Mouse (Mus musculus): Measurements from ENCODE around the gene Uchl3. TPM values are rescaled to one million over a fixed set of nuclear protein-coding genes. Genes with fewer than 3 reads are reported as not detected.

The Uchl3 gene
- 64.2 and 82.2 TPM in 2 replicates for total RNA-seq (2012; rRNA removed)

GRCm38 (mm10) chr14:101653581-101654525, at the start of gene Uchl3:
TSS of gene Uchl3 (plus strand) at chr14:101653967.
- H3K4me3 ChIP-seq (ENCODE audit: insufficient read depth in 1 of 2, low read depth in 1 of 2, low read length in 2 of 2, poor library complexity in 1 of 2, severe bottlenecking in 1 of 2) = peak within 1 kb of the TSS; percentile 38 to 90
- TF ChIP-seq MAFK (IDR thresholded peaks at IDR 0.05; ENCODE audit: insufficient read depth, low read depth, low read length) (no peak), HCFC1 (IDR thresholded peaks at IDR 0.05; ENCODE audit: borderline replicate concordance, insufficient read depth, low read length) (0 out of 2 replicates have a peak, but pooled peaks have one; percentile 19)
- H3K27ac ChIP-seq (ENCODE audit: insufficient read depth, low read depth, low read length, poor library complexity, severe bottlenecking) = peak within 1 kb of the TSS; percentile 23; the same call in 1 of the 2 replicates
- H3K9me3 ChIP-seq (ENCODE audit: control insufficient read depth, insufficient read depth, low read depth, low read length) = no peaks in the 10 kb centered on the region
- H3K4me1 ChIP-seq (ENCODE audit: control insufficient read depth in 2 of 2, insufficient read depth in 2 of 2, low read length in 2 of 2, poor library complexity in 1 of 2) = no peaks in the 10 kb centered on the region; a peak in 1 of 4 replicates
- no peaks in the 10 kb centered on the region for H3K36me3 ChIP-seq (ENCODE audit: control insufficient read depth, insufficient read depth, low read length, poor library complexity, severe bottlenecking)
- H3K9ac ChIP-seq (ENCODE audit: insufficient read depth, low read depth, low read length, poor library complexity, severe bottlenecking) = peak within 1 kb of the TSS; percentile 87
- in situ Hi-C loops (cut with MboI; ENCODE audit: low sequenced_read_pairs in 2 of 2, unreplicated experiment in 2 of 2) = no loop called here
- DNase-seq (ENCODE audit: low read depth, low spot score) = peak; percentile 95

DNA sequence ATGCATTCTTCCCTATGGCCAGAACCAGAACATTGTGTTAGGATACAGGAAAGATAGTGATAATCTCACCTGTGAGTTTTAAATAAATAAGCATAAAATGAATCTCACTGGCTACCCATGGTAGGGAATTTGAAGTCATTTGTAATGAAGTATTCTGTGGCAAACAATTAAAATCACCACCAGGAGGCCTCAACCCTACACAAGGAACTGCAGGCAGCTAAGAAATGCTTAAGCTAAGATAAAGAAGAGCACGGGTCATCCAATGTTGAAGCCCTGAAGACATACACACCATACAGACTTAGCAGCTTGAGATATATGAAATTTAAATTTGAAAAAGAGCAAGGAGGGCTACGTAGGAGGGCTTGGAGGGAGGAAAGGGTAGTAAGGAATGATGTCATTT, 47.9 kb upstream of the Uchl3 start:
- TF ChIP-seq ZC3H11A (IDR thresholded peaks at IDR 0.05; ENCODE audit: borderline replicate concordance, low read depth, low read length) = no peak
- no peak for TF ChIP-seq CHD2 (IDR thresholded peaks at IDR 0.05; ENCODE audit: low read depth, low read length)
- TF ChIP-seq ZNF384 (IDR thresholded peaks at IDR 0.05; ENCODE audit: low read depth, low read length) = no peak
- no peak for TF ChIP-seq HCFC1 (IDR thresholded peaks at IDR 0.05; ENCODE audit: borderline replicate concordance, insufficient read depth, low read length)
- TF ChIP-seq MAFK (IDR thresholded peaks at IDR 0.05; ENCODE audit: insufficient read depth, low read depth, low read length) = no peak
- no peak overlapping the region for H3K9ac ChIP-seq (ENCODE audit: insufficient read depth, low read depth, low read length, poor library complexity, severe bottlenecking)
- no peaks in the 10 kb centered on the region for H3K36me3 ChIP-seq (ENCODE audit: control insufficient read depth, insufficient read depth, low read length, poor library complexity, severe bottlenecking)
- no peak for DNase-seq (ENCODE audit: low read depth, low spot score)
- H3K27ac ChIP-seq (ENCODE audit: insufficient read depth, low read depth, low read length, poor library complexity, severe bottlenecking) = no peak overlapping the region
- no peaks in the 10 kb centered on the region for H3K9me3 ChIP-seq (ENCODE audit: control insufficient read depth, insufficient read depth, low read depth, low read length)
- H3K4me1 ChIP-seq (ENCODE audit: control insufficient read depth in 2 of 2, insufficient read depth in 2 of 2, low read length in 2 of 2, poor library complexity in 1 of 2) = no peaks in the 10 kb centered on the region
- H3K4me3 ChIP-seq (ENCODE audit: insufficient read depth in 1 of 2, low read depth in 1 of 2, low read length in 2 of 2, poor library complexity in 1 of 2, severe bottlenecking in 1 of 2) = no peak overlapping the region
- in situ Hi-C loops (cut with MboI; ENCODE audit: low sequenced_read_pairs in 2 of 2, unreplicated experiment in 2 of 2) = no loop called here

- no peak overlapping the region for H3K27ac ChIP-seq (ENCODE audit: insufficient read depth, low read depth, low read length, poor library complexity, severe bottlenecking)
- H3K36me3 ChIP-seq (ENCODE audit: control insufficient read depth, insufficient read depth, low read length, poor library complexity, severe bottlenecking) = no peaks in the 10 kb centered on the region
- H3K9me3 ChIP-seq (ENCODE audit: control insufficient read depth, insufficient read depth, low read depth, low read length) = no peaks in the 10 kb centered on the region
- no peak for TF ChIP-seq HCFC1 (IDR thresholded peaks at IDR 0.05; ENCODE audit: borderline replicate concordance, insufficient read depth, low read length)
- no peak for TF ChIP-seq MAFK (IDR thresholded peaks at IDR 0.05; ENCODE audit: insufficient read depth, low read depth, low read length)
- TF ChIP-seq CHD2 (IDR thresholded peaks at IDR 0.05; ENCODE audit: low read depth, low read length) = no peak
- H3K4me3 ChIP-seq (ENCODE audit: insufficient read depth in 1 of 2, low read depth in 1 of 2, low read length in 2 of 2, poor library complexity in 1 of 2, severe bottlenecking in 1 of 2) = peak overlapping the region; percentile 60 to 68
- no peaks in the 10 kb centered on the region for H3K4me1 ChIP-seq (ENCODE audit: control insufficient read depth in 2 of 2, insufficient read depth in 2 of 2, low read length in 2 of 2, poor library complexity in 1 of 2)
- DNase-seq (ENCODE audit: low read depth, low spot score) = peak; percentile 26
- in situ Hi-C loops (cut with MboI; ENCODE audit: low sequenced_read_pairs in 2 of 2, unreplicated experiment in 2 of 2) = no loop called here
- H3K9ac ChIP-seq (ENCODE audit: insufficient read depth, low read depth, low read length, poor library complexity, severe bottlenecking) = peak overlapping the region; percentile 51
These were observed 45.9 kb upstream of the Uchl3 start for GRCm38 (mm10) chr14:101607631-101608518.

DNA sequence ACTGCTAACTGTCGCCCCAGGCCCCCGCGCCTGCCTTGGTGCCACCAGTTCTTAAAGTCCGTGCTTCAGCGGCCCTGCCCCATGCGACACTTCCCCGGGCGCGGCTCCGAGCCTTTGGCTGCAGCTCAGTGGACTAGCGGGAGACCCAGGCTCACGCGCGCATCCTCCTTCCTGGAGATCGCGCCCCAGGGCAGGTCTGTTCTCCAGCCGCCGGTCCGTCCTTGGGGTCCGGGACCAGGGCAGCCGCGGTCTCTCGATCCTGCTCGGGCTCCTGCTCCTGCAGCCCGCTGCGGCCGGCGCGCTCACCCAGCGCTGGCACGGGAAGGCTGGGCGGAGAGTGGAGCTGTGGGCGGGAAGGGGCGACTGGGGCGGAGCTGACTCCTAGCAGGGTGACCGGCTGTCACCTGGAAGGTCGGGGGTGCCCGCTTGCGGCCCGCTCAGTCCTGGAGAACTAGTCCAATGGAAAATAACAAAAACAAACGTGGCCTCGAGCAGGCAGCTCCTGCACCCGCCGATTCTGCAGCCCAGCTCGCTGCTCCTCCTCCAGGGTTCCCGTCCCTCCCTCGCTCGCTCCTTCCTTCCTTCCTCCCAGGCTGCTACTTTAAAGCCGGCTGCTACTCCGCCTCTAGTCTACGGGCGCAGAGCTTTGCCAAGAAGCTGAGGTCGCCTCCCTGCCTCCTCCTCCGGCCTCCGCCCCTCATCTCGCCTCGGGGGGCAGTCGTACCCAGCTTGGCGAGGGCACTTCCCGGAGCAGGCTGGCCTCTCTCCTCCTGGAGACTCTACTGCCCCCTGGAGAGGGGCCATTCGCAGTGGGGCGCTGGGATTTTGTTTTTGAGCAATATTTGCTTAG, 45.0 kb upstream of the Uchl3 start, which contains the start of gene Tbc1d4:
Gene Tbc1d4, minus strand, starts transcription at position 673 of the 850 bp plus-strand sequence.
- TF ChIP-seq CHD2 (IDR thresholded peaks at IDR 0.05; ENCODE audit: low read depth, low read length) = no peak
- TF ChIP-seq ZC3H11A (IDR thresholded peaks at IDR 0.05; ENCODE audit: borderline replicate concordance, low read depth, low read length) = no peak
- TF ChIP-seq MAFK (IDR thresholded peaks at IDR 0.05; ENCODE audit: insufficient read depth, low read depth, low read length) = no peak
- no peak for TF ChIP-seq ZNF384 (IDR thresholded peaks at IDR 0.05; ENCODE audit: low read depth, low read length)
- TF ChIP-seq HCFC1 (IDR thresholded peaks at IDR 0.05; ENCODE audit: borderline replicate concordance, insufficient read depth, low read length) = no peak
- H3K4me3 ChIP-seq (ENCODE audit: insufficient read depth in 1 of 2, low read depth in 1 of 2, low read length in 2 of 2, poor library complexity in 1 of 2, severe bottlenecking in 1 of 2) = peak within 1 kb of the TSS; percentile 60 to 68
- H3K27ac ChIP-seq (ENCODE audit: insufficient read depth, low read depth, low read length, poor library complexity, severe bottlenecking) = no peak within 1 kb of the TSS
- peak within 1 kb of the TSS; percentile 51 for H3K9ac ChIP-seq (ENCODE audit: insufficient read depth, low read depth, low read length, poor library complexity, severe bottlenecking)
- in situ Hi-C loops (cut with MboI; ENCODE audit: low sequenced_read_pairs in 2 of 2, unreplicated experiment in 2 of 2) = no loop called here
- DNase-seq (ENCODE audit: low read depth, low spot score) = peak; percentile 60
- H3K9me3 ChIP-seq (ENCODE audit: control insufficient read depth, insufficient read depth, low read depth, low read length) = no peaks in the 10 kb centered on the region
- H3K4me1 ChIP-seq (ENCODE audit: control insufficient read depth in 2 of 2, insufficient read depth in 2 of 2, low read length in 2 of 2, poor library complexity in 1 of 2) = 0 out of 4 replicates have a peak, but pooled peaks cover 0 to 4% of the 10 kb centered on the region in 2 experiments
- H3K36me3 ChIP-seq (ENCODE audit: control insufficient read depth, insufficient read depth, low read length, poor library complexity, severe bottlenecking) = no peaks in the 10 kb centered on the region
